Mouse (Mus musculus) left cerebral cortex, postnatal 25 days (tissue): ENCODE results near the gene Gm44790. TPM values are rescaled to one million over a fixed set of nuclear protein-coding genes. Genes with fewer than 3 reads are reported as not detected.

Experiments used
- DNase-seq, 2 experiments: peaks; one replicate each; pipeline ENCODE4 v3.0.0; 2022; ENCODE audit warnings: low spot score in 2 of 2, mixed read lengths in 1 of 2
- intact Hi-C: fragments of 180-260 bp; cut with DNase I; formaldehyde crosslinking; loops from one replicate; pipeline ENCODE4 v1.15.1; 2025
- total RNA-seq, 2 experiments: library from RNA; stranded (reverse); gene quantifications; 2 replicates each; pipeline ENCODE4 v1.2.3; 2021

The Gm44790 gene
- total RNA-seq, 2 experiments from 2014 or later = not detected

DNA sequence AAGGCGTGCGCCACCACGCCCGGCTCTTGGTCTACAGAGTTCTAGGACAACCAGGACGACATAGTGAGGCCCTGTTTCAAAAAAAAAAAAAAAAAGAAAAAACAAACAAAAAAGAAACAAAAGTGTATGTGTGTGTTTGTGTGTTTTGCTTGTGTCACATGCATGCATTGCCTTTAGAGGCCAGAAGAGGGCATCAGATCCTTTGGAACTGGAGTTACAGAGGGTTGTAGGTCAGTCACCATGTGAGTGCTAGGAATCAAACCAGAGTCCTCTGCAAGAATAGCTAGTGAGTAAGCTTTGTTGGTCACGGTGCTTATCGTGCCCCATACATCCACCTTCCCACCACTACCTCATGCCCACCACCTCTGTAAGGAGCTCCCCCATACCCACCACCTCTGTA is 68.3 kb downstream of the Gm44790 start:
- no peak for DNase-seq
- intact Hi-C loops = no loop called here

Other genes starting within 250 kb of the Gm44790 start
- 10 to 100 TPM; 13.8 to 22.5 TPM for gene Tgfa, start 231.4 kb upstream of the Gm44790 start, total RNA-seq
- gene Fam136a, start 61.0 kb upstream of the Gm44790 start, total RNA-seq = 10 to 100 TPM; 23.9 to 24.1 TPM
- gene Snrpg, start 55.4 kb upstream of the Gm44790 start, total RNA-seq = 10 to 100 TPM; 58.9 to 62.2 TPM
- gene Pcyox1, start 29.5 kb upstream of the Gm44790 start, total RNA-seq = 100 to 1,000 TPM in 1 of 2 experiments, 10 to 100 TPM in 1; 95.3 to 104 TPM
- gene Tia1, start 22.4 kb upstream of the Gm44790 start, total RNA-seq = 100 to 1,000 TPM; 107 to 116 TPM
- gene C87436, start 11.7 kb downstream of the Gm44790 start, total RNA-seq = 10 to 100 TPM; 19.2 to 19.5 TPM
- gene Pcbp1, start 99.7 kb downstream of the Gm44790 start, total RNA-seq = 100 to 1,000 TPM; 183 to 189 TPM
- 1 to 10 TPM; 1.1 to 2.3 TPM for gene Asprv1, start 201.5 kb downstream of the Gm44790 start, total RNA-seq
- 10 to 100 TPM; 22.2 to 29.9 TPM for gene Mxd1, start 242.5 kb downstream of the Gm44790 start, total RNA-seq